Mouse (Mus musculus): Measurements from ENCODE around the gene Cr2.
"Not testable (repeated sequence)": the region's sequence is repeated elsewhere in the genome, so short reads cannot be mapped to it uniquely, and the experiment has no call there.

Cr2 gene

GRCm38 (mm10) chr1:195175980-195176931 lies at the start of gene Cr2:
Gene Cr2, minus strand, starts transcription at chr1:195176716.
- DNase-seq = peak; percentile 66 to 75

DNA sequence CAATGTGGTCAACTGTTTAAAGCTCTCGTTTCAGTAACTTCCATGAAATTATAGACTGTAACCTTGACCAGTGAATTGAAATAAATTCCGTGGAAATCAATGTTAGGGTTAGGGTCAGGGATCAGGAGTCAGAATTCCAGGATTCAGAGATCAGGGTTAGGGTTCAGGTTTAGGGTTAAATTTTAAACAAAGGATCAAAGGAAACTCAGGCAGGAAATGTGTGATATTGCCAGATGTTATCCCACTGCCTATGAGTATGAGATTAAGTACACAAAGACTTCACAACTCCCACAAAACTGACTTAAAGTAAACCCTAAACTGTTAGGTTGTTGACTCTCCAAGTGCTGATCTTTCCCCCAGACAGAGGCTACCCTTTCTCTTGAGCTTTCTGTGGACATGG lies 45.3 kb upstream of the Cr2 start:
- DNase-seq = no peak

- DNase-seq = not testable (repeated sequence)
Measured at GRCm38 (mm10) chr1:195212851-195213250, 36.3 kb upstream of the Cr2 start.

- no peak for DNase-seq
Measured at GRCm38 (mm10) chr1:195184746-195185145, 8.2 kb upstream of the Cr2 start.

GRCm38 (mm10) chr1:195164996-195165755 lies 11.3 kb downstream of the Cr2 start:
- DNase-seq = no peak

- DNase-seq = peak; percentile 11 to 14
Measured at GRCm38 (mm10) chr1:195132070-195132469, 44.4 kb downstream of the Cr2 start.

- DNase-seq = no peak
Measured at GRCm38 (mm10) chr1:195131675-195132015, 44.9 kb downstream of the Cr2 start.

DNA sequence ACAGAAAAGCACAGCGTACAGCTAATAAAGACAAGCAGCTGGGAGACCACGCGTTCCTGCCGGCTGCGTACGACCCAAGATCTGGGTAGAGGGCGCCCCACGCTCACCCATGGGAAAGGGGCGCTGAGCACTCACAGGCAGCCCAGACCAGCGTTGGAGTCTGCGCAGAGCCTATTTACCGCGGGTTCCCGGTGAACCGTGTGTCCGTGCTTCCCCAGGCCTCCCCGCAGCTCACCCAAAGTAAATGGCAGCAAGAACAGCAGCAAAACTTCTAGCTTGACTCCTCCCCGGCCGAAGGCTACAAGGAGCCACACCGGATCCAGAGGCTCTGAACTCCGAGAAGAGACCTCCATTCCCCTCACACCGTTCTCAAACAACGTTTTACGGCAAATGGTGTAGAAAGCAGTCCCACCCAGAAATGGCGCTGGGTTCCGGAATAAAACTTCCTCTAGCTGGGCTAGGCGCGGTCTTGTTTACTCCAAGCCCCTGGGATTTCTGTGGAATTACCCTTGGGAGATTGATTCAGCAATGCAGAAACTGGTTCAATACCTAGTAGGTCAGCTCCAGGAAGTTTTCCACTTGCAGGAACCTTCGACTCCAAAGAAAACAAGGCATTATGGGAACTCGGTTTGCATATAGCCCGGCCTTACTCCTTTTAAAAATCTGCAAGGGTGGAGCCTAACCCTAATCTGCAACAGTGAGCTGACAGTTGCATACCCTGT lies 45.4 kb downstream of the Cr2 start, which contains the start of gene Cr1l:
Gene Cr1l, minus strand, starts transcription at position 634 of the 722 bp plus-strand sequence.
- DNase-seq = peak; percentile 87 to 92

DNA sequence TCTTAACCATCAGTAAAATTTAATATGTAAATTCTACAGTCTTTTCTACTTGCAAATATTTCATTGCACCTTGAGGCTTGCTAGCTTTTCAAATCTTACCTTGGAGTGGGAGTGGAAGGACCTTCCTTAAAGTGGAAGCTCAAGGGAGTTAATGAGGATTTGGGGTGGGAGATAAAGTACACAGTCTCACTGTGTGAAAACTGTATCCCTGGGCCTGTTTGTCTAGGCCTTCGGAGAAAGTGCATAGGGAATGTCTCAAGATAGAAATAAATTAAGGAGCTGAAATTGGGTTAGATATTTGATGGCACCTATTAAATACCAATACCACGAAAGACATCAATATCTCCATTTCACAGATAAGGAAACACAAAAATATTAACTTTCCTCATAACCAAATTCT lies 46.0 kb downstream of the Cr2 start:
- no peak for DNase-seq

GRCm38 (mm10) chr1:195129867-195130266 lies 46.6 kb downstream of the Cr2 start:
- DNase-seq = peak in 1 of 2 experiments; percentile 5

DNA sequence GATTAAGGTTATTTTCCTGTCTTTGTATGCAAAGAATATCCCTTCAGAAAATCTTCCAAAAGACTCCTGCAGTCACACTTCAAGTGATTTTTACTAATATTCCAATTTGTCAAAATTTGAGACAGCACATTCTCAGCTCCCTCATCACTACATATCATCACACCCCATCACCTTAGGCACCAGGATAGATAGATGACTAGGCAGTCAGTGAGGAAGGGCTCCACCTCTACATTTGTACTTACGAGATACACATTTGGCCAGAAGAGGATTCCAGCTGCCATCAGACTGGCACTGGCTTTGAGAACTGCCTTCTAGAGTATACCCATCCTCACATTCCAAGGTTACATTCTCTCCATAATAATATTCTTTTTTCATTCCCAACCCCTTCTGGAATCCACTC lies 62.1 kb downstream of the Cr2 start:
- no peak for DNase-seq

DNA sequence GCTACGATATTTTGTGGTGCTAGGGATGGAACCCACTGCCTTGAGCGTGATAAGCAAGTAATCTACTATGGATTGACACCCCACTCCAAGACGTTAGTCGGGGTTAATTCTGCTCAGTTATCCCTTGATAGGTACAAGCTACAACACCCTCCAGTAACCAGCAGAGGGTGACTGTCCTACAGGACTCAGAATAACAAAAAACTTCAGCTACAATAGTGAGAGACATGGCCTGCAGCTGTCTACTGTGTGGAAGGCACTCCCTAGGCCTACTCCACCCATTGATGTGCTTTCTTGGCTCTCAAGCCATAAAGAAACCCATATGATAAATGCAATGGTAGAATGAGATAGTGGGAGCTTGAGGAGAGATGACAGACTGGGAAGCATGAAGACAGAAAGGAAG lies 62.9 kb downstream of the Cr2 start:
- DNase-seq = no peak

GRCm38 (mm10) chr1:195100693-195101092 lies 75.8 kb downstream of the Cr2 start:
- no peak for DNase-seq

DNA sequence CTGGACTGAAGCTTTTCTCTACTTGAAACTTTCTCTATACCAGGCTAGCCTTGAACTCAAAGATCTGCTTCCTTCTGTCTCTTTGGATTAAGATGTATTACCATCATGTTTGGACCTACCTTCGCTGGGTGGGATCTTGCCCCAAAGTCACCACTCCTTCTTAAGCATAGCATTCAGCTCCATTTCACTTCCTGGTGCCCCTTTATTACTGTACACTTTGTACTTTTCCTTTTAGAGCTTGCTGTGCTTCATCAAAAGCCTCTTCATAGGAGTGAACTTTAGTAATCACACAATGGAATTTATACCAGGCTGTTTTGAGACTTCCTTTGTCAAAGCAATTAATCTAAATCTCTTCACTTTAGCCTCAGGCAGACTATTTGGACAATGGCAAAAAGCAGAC lies 78.5 kb downstream of the Cr2 start:
- DNase-seq = no peak

- DNase-seq = peak; percentile 59 to 63
Measured at GRCm38 (mm10) chr1:195092220-195092720, 84.2 kb downstream of the Cr2 start, which contains the start of gene Cd46. Gene Cd46, minus strand, starts transcription at chr1:195092249.

DNA sequence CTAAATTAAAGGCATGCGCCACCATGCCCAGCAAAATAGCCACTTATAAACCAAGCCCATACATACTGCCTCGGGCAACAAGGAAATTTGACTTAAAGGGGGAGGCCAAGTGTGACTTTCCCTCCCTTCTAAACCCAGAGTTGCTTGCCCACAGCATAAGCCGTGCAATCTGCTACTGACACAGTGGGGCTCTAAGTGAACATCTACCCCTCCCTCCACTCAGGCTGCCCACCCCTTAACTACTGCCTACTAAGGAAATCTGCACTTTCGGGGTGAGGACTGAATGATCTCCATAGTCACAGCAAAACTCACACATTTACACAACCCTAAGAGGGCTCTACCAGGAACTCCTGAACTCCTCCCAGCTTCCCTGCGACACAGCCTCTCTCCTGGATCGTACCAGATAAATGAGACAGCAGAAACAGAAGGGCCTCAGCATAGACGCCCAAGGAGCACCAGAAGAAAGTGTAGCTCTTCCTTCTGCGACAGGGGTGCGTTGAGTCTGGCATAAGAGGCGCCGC lies 84.8 kb downstream of the Cr2 start:
- DNase-seq = no peak

Data from cerebellum, postnatal 10 days (tissue).